Mouse (Mus musculus) E14TG2a.4 (cell line): Measurements from ENCODE around the gene Nfkbib.

Experiments used
- CTCF ChIP-seq: conservative IDR thresholded peaks from 2 replicates; pipeline ENCODE4 v1.5.1; 2014; ENCODE audit warnings: low read length
- NANOG ChIP-seq: IDR thresholded peaks from 2 replicates; pipeline ENCODE4 v1.6.1; 2014; ENCODE audit warnings: borderline replicate concordance, low read length, mixed read lengths
- POU5F1 ChIP-seq: IDR thresholded peaks from 2 replicates; pipeline ENCODE4 v1.6.1; 2014; ENCODE audit warnings: low read length, borderline replicate concordance

- TF ChIP-seq CTCF (no peak), POU5F1 (no peak), NANOG (no peak)
These were observed 41.1 kb upstream of the Nfkbib start, which contains the start of gene Hnrnpl for GRCm38 (mm10) chr7:28808221-28808941.
